24 mouse cellular contexts compared by ENCODE assay signal in genomic region chr14:23626925-23627324, GRCm38 (mm10).
A peak's percentile ranks its signal among the peaks of the same experiment; 100 is the strongest.
DNase-seq lines count a peak whose midpoint lies in the region; ATAC-seq and TF ChIP-seq lines count a peak whose summit lies in the region.
"Had no signal": no experiment of that assay in that cellular context is flagged by ENCODE, and none has a peak within 500 bp of the region (broad histone marks: within the 10 kb centered on the region; RNA-seq: fewer than 3 reads in every experiment).

No protein-coding gene starts in this region.

- no peak for DNase-seq in gastrocnemius, adult 2 months
- no peak for DNase-seq in gastrocnemius, postnatal 10 days
- DNase-seq in hindbrain, embryonic 10.5 days (ENCODE audit: low spot score), result no peak
- no peak for DNase-seq in midbrain, postnatal 0 days (ENCODE audit: low spot score)
- DNase-seq: adrenal gland, postnatal 14 days; cerebellum, adult 8-10 months; cerebellum, postnatal 36 days; embryo, embryonic 11 days; gastrocnemius, postnatal 14 days; heart, postnatal 14 days; kidney, adult 2 months; liver, embryonic 13.5 days; lung, embryonic 14.5 days; thymus, adult 18-20 months; thymus, postnatal 4 days had no signal

- H3K27me3 ChIP-seq in hindbrain, embryonic 12.5 days, result no peaks in the 10 kb centered on the region
- no peaks in the 10 kb centered on the region for H3K27me3 ChIP-seq in hindbrain, embryonic 10.5 days (ENCODE audit: insufficient read depth, poor library complexity, severe bottlenecking)
- H3K27me3 ChIP-seq in midbrain, embryonic 16.5 days (ENCODE audit: control insufficient read depth, insufficient read depth, low read depth, low read length), result no peaks in the 10 kb centered on the region
- no peaks in the 10 kb centered on the region for H3K27me3 ChIP-seq in midbrain, postnatal 0 days (ENCODE audit: insufficient read depth, low read length)
- H3K27me3 ChIP-seq: limb, embryonic 12.5 days; liver, embryonic 13.5 days; neural tube, embryonic 12.5 days; stomach, embryonic 15.5 days had no signal

- H3K4me1 ChIP-seq in hindbrain, embryonic 12.5 days, result peaks cover 3% of the 10 kb centered on the region
- no peaks in the 10 kb centered on the region for H3K4me1 ChIP-seq in hindbrain, embryonic 10.5 days (replicated peaks)
- 0 out of 2 replicates have a peak, but pooled peaks cover 6% of the 10 kb centered on the region for H3K4me1 ChIP-seq in midbrain, embryonic 16.5 days (ENCODE audit: control insufficient read depth, insufficient read depth, low read length)
- H3K4me1 ChIP-seq in midbrain, postnatal 0 days (ENCODE audit: insufficient read depth, low read length), result 0 out of 2 replicates have a peak, but pooled peaks cover 3% of the 10 kb centered on the region
- H3K4me1 ChIP-seq: liver, embryonic 13.5 days; midbrain, embryonic 12.5 days; stomach, embryonic 15.5 days had no signal

- peak overlapping the region; percentile 35; the same call in 1 of the 2 replicates for H3K27ac ChIP-seq in gastrocnemius, adult 2 months
- H3K27ac ChIP-seq in hindbrain, embryonic 12.5 days, result peak overlapping the region; percentile 40; the same call in 1 of the 2 replicates
- H3K27ac ChIP-seq in hindbrain, embryonic 10.5 days, result no peak overlapping the region
- H3K27ac ChIP-seq in midbrain, embryonic 16.5 days (ENCODE audit: low read length), result 0 out of 2 replicates have a peak overlapping the region, but pooled peaks have one; percentile 7
- H3K27ac ChIP-seq in midbrain, postnatal 0 days (ENCODE audit: low read depth, low read length), result no peak overlapping the region
- H3K27ac ChIP-seq: kidney, postnatal 0 days; limb, embryonic 12.5 days; liver, embryonic 13.5 days; midbrain, embryonic 12.5 days; neural tube, embryonic 12.5 days; stomach, embryonic 15.5 days had no signal

- no peak overlapping the region for H3K4me2 ChIP-seq in hindbrain, embryonic 12.5 days (replicated peaks)
- no peak overlapping the region for H3K4me2 ChIP-seq in midbrain, embryonic 16.5 days (ENCODE audit: low read length)
- H3K4me2 ChIP-seq in midbrain, postnatal 0 days (ENCODE audit: low read depth, low read length, poor library complexity, severe bottlenecking), result no peak overlapping the region
- H3K4me2 ChIP-seq: limb, embryonic 12.5 days; liver, embryonic 13.5 days; lung, embryonic 14.5 days; midbrain, embryonic 12.5 days; neural tube, embryonic 12.5 days; stomach, embryonic 15.5 days had no signal

- TF ChIP-seq CTCF in gastrocnemius, adult 2 months (IDR thresholded peaks at IDR 0.05), result no peak
- TF ChIP-seq CTCF in midbrain, postnatal 0 days (IDR thresholded peaks at IDR 0.05), result no peak

- no peak overlapping the region for H3K9ac ChIP-seq in hindbrain, embryonic 12.5 days
- H3K9ac ChIP-seq in midbrain, embryonic 16.5 days (ENCODE audit: low read depth, low read length), result no peak overlapping the region
- H3K9ac ChIP-seq in midbrain, postnatal 0 days (replicated peaks; ENCODE audit: low read length, poor library complexity, severe bottlenecking), result no peak overlapping the region
- H3K9ac ChIP-seq: limb, embryonic 12.5 days; liver, embryonic 13.5 days; lung, embryonic 14.5 days; midbrain, embryonic 12.5 days; neural tube, embryonic 12.5 days; stomach, embryonic 15.5 days had no signal

- no peaks in the 10 kb centered on the region for H3K9me3 ChIP-seq in hindbrain, embryonic 12.5 days (replicated peaks)
- no peaks in the 10 kb centered on the region for H3K9me3 ChIP-seq in hindbrain, embryonic 10.5 days
- H3K9me3 ChIP-seq in midbrain, embryonic 16.5 days (replicated peaks; ENCODE audit: control insufficient read depth, low read length, poor library complexity, severe bottlenecking), result no peaks in the 10 kb centered on the region
- H3K9me3 ChIP-seq in midbrain, postnatal 0 days (ENCODE audit: low read length), result no peaks in the 10 kb centered on the region
- H3K9me3 ChIP-seq: limb, embryonic 12.5 days; liver, embryonic 13.5 days; midbrain, embryonic 12.5 days; neural tube, embryonic 12.5 days; stomach, embryonic 15.5 days had no signal

- no peak for ATAC-seq in hindbrain, embryonic 12.5 days (ENCODE audit: low FRiP score)
- no peak for ATAC-seq in midbrain, embryonic 16.5 days
- no peak for ATAC-seq in midbrain, postnatal 0 days (ENCODE audit: low FRiP score)
- ATAC-seq in frontal cortex, adult (ENCODE audit: low TSS enrichment), result no peak
- ATAC-seq: forebrain, embryonic 14.5 days had no signal

- WGBS in hindbrain, embryonic 12.5 days, result 68% methylated on average over 6 of the region's 6 CpGs
- 81% methylated on average over 6 of the region's 6 CpGs for whole genome bisulfite sequencing in hindbrain, embryonic 10.5 days
- 59% methylated on average over 6 of the region's 6 CpGs for WGBS in midbrain, embryonic 16.5 days
- 65% methylated on average over 6 of the region's 6 CpGs for WGBS in midbrain, postnatal 0 days

- H3K4me3 ChIP-seq in gastrocnemius, adult 2 months, result no peak overlapping the region
- H3K4me3 ChIP-seq in hindbrain, embryonic 12.5 days, result no peak overlapping the region
- H3K4me3 ChIP-seq in hindbrain, embryonic 10.5 days, result no peak overlapping the region
- no peak overlapping the region for H3K4me3 ChIP-seq in midbrain, embryonic 16.5 days (ENCODE audit: low read depth, low read length)
- H3K4me3 ChIP-seq in midbrain, postnatal 0 days (ENCODE audit: low read depth, low read length), result no peak overlapping the region
- H3K4me3 ChIP-seq: limb, embryonic 12.5 days; liver, embryonic 13.5 days; midbrain, embryonic 12.5 days; neural tube, embryonic 12.5 days; stomach, embryonic 15.5 days had no signal

- intact Hi-C loops in gastrocnemius, adult 2 months (cut with DNase I), result no loop called here

- no peaks in the 10 kb centered on the region for H3K36me3 ChIP-seq in hindbrain, embryonic 12.5 days
- no peaks in the 10 kb centered on the region for H3K36me3 ChIP-seq in hindbrain, embryonic 10.5 days
- H3K36me3 ChIP-seq in midbrain, embryonic 16.5 days (ENCODE audit: control insufficient read depth, insufficient read depth, low read length), result no peaks in the 10 kb centered on the region
- no peaks in the 10 kb centered on the region for H3K36me3 ChIP-seq in midbrain, postnatal 0 days (ENCODE audit: insufficient read depth, low read length)
- H3K36me3 ChIP-seq: limb, embryonic 12.5 days; liver, embryonic 13.5 days; midbrain, embryonic 12.5 days; neural tube, embryonic 12.5 days; stomach, embryonic 15.5 days had no signal

Comparison
In these comparisons a context has a peak if more than half of its experiments do, and no peak if none do; other contexts are left out.
1. H3K27ac ChIP-seq: peak in gastrocnemius, adult 2 months (single experiment), hindbrain, embryonic 12.5 days (single experiment) and midbrain, embryonic 16.5 days (single experiment); none in hindbrain, embryonic 10.5 days (single experiment) and midbrain, postnatal 0 days (single experiment).